Mouse (Mus musculus): ENCODE results near the gene Asf1b.
"Not testable (repeated sequence)": the region's sequence is repeated elsewhere in the genome, so short reads cannot be mapped to it uniquely, and the experiment has no call there.

Gene Asf1b

DNA sequence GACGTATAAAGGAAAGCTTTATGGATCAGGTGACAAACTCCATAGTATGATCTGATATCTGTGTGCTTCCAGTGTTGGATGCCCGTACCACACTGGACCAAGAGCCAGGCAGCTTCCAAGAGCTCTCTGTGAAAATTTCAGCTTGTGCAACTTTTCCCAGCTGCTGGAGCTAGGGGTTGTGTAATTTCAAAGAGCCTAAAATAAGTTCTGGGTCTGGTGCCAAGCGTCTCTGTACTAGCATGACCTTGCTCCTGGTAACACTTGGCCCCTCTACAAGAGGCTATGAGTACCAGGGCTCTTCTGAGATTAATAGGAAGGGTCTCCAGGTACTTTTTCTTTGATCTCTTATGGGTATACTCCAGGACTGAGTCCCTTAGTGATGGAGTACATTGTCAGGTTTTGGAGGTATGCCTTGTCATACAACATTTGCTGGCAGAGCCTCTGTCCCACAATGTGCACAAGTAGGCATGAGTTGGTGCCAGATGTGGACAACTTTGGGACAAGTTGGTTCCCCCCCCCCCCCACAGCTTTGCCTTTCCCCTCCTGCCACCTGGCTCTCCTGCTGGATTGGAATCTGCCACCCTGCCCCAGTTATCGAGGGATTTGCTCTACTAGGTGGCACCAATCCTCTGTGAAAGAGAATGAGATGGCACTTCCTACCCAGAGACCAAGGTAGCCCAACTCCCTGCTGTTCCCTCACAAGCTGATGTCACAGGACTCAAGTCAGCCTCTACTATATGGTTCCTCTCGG lies 8.9 kb downstream of the Asf1b start:
- no peak for DNase-seq (ENCODE audit: low read depth, low spot score)

GRCm38 (mm10) chr8:83967701-83968100 lies 12.4 kb downstream of the Asf1b start:
- DNase-seq (ENCODE audit: low read depth, low spot score), result no peak

DNA sequence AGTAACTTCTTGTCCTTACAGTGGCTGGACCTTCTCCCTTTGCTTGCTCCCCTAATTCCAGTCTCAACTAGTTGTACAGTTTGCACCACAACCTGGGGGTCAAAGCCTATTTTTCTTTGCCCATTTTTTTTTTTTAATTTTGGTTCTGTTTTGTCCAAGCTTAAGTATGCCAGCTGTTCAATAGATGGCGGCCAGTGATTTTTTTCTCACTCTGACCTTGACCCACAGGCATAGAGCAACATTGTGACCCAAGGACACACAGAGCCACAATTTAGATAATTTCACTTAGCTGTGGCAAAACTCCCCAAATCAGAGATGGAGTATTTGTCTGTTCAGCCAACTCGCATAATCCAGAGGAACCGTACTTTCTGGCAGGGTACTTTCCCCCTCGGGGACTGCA lies 15.8 kb downstream of the Asf1b start:
- no peak for DNase-seq (ENCODE audit: low read depth, low spot score)

- no peak for DNase-seq (ENCODE audit: low read depth, low spot score)
Measured at GRCm38 (mm10) chr8:83971661-83972060, 16.4 kb downstream of the Asf1b start.

DNA sequence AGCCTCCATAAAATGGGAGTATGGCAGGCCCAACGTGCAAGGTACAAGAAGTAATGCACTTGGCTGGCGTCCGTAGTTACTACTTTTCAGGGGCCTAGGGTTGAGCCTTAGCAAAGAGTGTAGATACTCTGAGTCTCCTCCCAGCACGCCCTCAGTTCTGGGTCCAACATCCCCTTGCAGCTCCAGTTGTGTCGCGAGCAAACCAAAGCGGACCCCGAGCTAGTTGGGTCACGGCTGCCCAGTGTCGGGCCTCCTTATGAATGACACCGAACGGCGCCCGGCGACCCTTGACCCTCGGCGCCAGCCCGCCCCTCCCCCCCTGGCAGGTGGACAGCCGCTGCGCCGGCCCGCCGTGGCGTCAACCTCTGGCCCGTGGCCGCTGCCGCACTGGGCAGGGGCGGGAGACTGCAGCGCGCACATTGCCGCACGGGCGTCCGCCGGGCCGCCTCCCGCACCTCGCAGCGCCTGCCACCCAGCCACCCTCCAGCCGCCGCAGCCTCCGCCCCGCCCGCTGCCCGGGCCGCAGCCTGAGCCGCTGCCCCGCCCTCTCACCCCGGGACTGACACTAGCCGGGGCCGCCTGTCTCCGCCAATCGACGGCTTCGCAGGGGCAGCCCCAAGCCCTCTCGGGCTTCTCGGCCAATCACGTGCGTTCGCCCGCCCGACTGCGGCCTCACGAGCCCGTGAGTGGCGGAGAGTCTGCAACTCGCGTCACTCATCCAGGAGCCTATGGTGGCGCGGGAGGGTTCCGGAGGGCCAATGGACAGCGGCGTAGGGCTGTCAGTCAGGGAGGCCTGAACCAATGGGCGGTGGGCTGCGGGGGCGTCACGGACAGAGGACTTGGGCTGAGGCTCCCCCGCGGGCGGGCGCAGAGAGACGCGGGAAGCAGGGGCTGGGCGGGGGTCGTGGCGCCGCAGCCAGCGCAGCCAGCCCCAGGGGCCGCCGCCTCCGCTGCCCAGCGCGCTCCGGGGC lies 17.1 kb downstream of the Asf1b start, which contains the start of gene Prkaca:
TSS of gene Prkaca (plus strand) at position 844 of the 971 bp plus-strand sequence.
- peak; percentile 99 for DNase-seq (ENCODE audit: low read depth, low spot score)

- DNase-seq (ENCODE audit: low read depth, low spot score), result no peak
Measured at GRCm38 (mm10) chr8:83973161-83974031, 18.1 kb downstream of the Asf1b start.

GRCm38 (mm10) chr8:83974521-83974920 lies 19.2 kb downstream of the Asf1b start:
- no peak for DNase-seq (ENCODE audit: low read depth, low spot score)

DNA sequence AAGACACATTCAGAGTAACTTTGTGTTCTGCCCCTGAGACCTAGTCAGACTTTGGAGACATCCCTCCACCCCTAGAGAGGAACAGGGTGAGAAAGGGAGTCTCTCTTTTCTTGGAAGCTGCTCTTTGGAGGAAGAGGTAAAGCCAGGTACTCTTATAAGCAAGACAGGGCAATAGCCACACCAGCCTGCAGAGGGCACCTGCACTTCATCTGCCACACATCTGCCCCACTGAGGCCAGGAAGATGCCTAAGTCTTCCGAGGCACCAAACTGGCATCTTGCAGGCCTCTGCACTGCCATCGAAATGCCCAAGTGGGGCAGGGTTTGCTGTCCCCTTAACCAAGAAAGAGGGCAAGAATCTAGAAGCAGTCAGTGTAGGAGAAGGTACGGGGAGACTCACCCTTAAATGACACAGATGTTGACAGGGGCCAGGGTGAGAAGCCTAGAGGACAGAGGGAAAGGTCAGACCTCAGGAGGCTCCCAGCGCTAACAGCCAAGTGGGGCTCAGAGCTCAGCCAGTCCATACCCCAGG lies 20.9 kb downstream of the Asf1b start:
- DNase-seq (ENCODE audit: low read depth, low spot score), result peak; percentile 27

GRCm38 (mm10) chr8:83976779-83977350 lies 21.6 kb downstream of the Asf1b start:
- no peak for DNase-seq (ENCODE audit: low read depth, low spot score)

DNA sequence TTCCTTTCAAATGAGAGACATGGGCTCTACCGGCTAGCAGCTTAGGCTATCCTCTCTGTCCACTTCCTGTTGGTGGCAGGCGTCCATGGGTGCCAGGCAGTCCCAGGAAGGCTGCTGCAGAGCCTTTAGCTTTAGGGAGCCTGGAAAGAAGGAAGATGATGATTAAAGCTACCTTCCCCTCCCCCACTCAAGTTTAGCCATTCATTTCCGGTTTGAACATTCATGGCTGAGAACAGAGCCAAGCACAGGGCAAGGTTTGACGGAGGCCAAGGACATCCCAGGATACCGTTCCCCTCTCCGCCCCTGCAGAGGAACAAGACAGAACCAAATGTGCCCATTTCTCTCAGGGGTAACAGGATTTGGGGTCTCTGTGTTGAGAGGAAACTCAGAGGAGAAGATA lies 22.3 kb downstream of the Asf1b start:
- DNase-seq (ENCODE audit: low read depth, low spot score), result no peak

- no peak for DNase-seq (ENCODE audit: low read depth, low spot score)
Measured at GRCm38 (mm10) chr8:83978200-83978599, 22.9 kb downstream of the Asf1b start.

DNA sequence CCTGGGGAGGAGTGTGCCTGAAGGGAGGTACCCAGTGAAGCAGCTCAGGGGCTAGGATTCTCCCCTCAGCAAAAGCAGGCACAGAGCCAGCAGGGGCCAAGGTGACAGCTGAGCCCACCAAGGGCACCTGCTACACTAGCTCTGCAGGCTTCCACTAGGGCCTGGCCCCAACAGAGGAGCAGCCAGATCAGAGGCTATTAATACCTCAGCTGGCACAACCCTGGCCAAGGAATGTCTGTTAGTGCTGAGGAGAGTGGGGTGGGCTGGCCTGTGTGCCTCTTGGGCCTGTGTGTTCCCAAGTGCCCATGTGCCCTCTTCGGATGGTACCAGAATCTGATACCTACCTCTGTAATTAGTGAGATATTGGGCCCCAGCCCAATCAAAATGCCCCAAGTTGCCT lies 24.9 kb downstream of the Asf1b start:
- DNase-seq (ENCODE audit: low read depth, low spot score), result no peak

DNA sequence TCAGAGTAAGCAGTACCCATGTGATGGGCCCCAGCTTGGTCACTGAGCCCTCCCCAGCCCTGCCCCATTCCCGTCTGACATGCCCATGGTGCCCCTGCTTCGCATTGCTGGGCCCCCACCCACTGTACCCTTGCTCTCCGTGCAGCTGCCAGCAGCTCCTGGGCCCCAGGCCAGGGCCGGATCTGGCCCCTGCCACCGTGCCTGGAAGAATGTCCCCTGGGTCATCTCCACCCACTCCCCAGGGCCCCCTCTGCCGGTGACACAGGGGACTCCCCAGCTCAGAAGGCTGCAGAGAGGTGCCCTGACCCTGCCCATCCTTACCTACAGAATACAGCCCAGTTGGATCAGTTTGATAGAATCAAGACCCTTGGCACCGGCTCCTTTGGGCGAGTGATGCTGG lies 25.5 kb downstream of the Asf1b start:
- no peak for DNase-seq (ENCODE audit: low read depth, low spot score)

DNA sequence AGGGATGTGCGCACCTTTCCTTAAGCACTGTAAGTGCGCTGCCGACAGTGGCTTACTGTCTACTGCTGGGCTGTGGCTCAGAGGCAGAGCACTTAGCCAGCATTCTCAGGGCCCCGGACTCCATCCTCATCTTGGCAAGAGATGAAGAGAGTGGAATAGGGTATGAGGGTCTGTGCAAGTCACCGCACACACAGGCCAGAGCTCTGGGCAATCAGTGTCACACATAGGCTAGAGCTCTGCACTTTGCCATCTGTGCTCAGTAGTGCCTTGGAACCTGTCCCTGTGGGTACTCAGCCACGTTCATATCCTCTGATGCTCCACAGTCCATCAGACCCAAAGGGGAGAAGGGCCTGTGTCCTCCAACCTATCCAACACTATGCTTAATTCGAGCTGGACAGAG lies 26.2 kb downstream of the Asf1b start:
- no peak for DNase-seq (ENCODE audit: low read depth, low spot score)

DNA sequence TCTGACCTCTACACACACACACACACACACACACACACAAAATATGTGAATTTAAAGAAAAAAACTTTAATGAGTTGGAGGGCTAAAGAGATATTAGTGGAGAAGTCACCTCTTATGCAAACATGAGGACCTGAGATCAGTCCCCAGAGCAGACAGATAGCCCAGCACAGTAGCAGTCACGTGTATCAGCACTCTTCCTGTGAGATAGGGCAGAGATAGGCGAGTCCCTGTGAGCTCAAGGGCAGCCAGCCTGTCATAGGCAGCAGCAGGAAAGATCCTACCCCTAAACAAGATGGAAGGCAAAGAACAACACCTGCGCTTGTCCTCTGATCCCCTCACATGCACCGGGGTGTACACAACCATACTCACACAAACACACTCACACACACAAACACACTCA lies 27.1 kb downstream of the Asf1b start:
- no peak for DNase-seq (ENCODE audit: low read depth, low spot score)

DNA sequence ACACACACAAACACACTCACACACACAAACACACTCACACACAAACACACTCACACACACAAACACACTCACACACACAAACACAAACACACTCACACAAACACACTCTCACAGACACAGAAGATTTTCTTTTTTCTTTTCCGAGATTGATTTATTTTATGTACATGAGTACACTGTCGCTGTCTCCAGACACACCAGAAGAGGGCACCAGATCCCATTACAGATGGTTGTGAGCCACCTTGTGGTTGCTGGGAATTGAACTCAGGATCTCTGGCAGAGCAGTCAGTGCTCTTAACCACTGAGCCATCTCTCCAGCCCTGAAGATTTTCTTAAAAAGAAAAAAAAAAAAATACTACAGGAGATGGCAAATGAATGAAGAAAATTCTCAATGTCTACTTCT lies 27.9 kb downstream of the Asf1b start:
- DNase-seq (ENCODE audit: low read depth, low spot score), result not testable (repeated sequence)

- no peak for DNase-seq (ENCODE audit: low read depth, low spot score)
Measured at GRCm38 (mm10) chr8:83989243-83989642, 33.9 kb downstream of the Asf1b start.

DNA sequence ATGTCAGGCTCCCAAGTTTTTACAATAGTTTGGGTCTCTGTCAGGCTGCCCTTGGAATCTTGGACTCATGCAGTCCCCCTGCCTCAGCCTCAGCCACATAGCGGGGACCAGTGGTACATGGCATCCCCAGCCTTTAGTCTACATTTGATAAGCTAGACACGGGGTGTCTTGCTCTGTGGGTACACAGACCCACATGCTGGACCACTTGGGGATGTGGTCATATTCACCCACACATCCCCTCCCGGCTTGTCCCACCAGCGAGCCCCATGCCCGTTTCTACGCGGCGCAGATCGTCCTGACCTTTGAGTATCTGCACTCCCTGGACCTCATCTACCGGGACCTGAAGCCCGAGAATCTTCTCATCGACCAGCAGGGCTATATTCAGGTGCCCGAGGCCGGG lies 34.9 kb downstream of the Asf1b start:
- DNase-seq (ENCODE audit: low read depth, low spot score), result no peak

DNA sequence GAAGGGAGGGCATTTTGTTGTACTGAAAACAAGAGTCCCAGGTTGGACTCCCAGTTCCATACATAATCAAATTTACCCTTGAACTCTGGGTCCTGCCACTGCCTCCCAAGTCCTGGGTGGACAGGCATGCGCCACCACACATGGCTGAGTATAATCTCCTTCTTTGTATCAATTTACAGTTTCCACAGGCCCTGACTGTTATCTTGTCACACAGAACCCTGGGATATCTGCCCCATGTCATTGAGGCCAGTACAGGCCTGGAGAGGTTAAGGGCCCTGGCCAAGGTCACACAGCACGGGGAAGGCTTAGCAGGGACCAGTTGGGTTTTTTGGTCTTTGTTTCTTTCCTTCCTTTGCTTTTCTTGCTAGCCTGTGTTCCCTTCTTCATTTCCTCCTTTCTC lies 37.2 kb downstream of the Asf1b start:
- DNase-seq (ENCODE audit: low read depth, low spot score), result no peak

DNA sequence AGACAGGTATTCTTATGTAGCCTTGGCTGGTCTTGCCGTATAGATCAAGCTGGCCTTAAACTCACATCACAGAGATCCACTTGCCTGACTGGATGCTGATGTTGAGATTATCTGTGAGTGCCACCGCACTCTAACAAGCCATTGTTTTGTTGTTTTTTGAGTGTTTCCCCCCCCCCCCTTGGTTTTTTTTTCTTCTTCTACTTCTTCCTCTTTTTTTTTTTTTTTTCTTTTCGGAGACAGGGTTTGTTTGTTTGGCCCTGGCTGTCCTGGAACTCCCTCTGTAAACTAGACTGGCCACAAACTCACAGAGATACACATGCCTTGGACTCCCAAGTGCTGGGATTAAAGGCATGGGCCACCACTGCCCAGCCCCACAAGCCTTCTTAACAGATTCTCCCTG lies 38.7 kb downstream of the Asf1b start:
- DNase-seq (ENCODE audit: low read depth, low spot score), result no peak

DNA sequence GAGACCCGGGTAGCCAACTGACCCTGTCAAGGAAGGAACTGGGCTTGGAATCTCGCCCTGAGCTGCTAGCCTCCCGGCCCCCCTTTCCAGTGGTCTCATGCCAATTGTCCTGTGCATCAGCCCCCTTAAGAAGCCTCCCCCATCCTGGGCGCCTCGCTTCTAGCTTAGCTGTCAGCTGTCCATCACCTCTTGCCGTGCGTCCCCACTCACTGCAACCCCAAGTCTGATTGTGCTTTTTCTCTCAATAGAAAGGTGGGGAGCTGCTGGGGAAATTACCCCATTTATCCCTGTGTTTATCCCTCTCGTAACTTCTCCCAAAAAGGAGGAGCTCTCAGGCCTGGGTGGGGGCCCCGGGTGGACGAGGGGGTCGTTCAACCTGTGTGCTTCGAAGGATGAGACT lies 40.7 kb downstream of the Asf1b start:
- no peak for DNase-seq (ENCODE audit: low read depth, low spot score)
